Mouse (Mus musculus): ENCODE data around the gene Ccdc151. TPM values are rescaled to one million over a fixed set of nuclear protein-coding genes. Genes with fewer than 3 reads are reported as not detected.

Ccdc151 gene
- polyA plus RNA-seq, 1 experiment from 2014 or later = 1.9 TPM

- Histone ChIP-seq H3K36me3 (ENCODE audit: insufficient read depth, low read length) (peaks cover 7% of the 10 kb centered on the region; the same call in 1 of the 2 replicates), H3K4me1 (ENCODE audit: insufficient read depth, low read length) (peaks cover 45% of the 10 kb centered on the region), H3K27me3 (ENCODE audit: insufficient read depth, low read length) (peaks cover 10% of the 10 kb centered on the region; the same call in 1 of the 2 replicates), H3K4me2 (replicated peaks; ENCODE audit: low read depth, low read length) (peak overlapping the region; percentile 93), H3K27ac (ENCODE audit: low read length) (no peak overlapping the region), H3K4me3 (ENCODE audit: low read length) (peak overlapping the region; percentile 56), H3K9me3 (ENCODE audit: low read length) (no peaks in the 10 kb centered on the region), H3K9ac (replicated peaks; ENCODE audit: low read length) (0 out of 2 replicates have a peak overlapping the region, but pooled peaks have one; percentile 64)
- ATAC-seq (ENCODE audit: low FRiP score, low TSS enrichment) = no peak
- 2% methylated on average over 35 of the region's 35 CpGs for WGBS
Measured at GRCm38 (mm10) chr9:21961366-21961980, 41.0 kb downstream of the Ccdc151 start.

GRCm38 (mm10) chr9:21960558-21961208 is 41.8 kb downstream of the Ccdc151 start:
- Histone ChIP-seq H3K9me3 (ENCODE audit: low read length) (no peaks in the 10 kb centered on the region), H3K4me2 (replicated peaks; ENCODE audit: low read depth, low read length) (peak overlapping the region; percentile 93), H3K4me3 (ENCODE audit: low read length) (peak overlapping the region; percentile 15; the same call in 1 of the 2 replicates), H3K4me1 (ENCODE audit: insufficient read depth, low read length) (peaks cover 49% of the 10 kb centered on the region), H3K36me3 (ENCODE audit: insufficient read depth, low read length) (peaks cover 7% of the 10 kb centered on the region; the same call in 1 of the 2 replicates), H3K9ac (replicated peaks; ENCODE audit: low read length) (peak overlapping the region; percentile 35; the same call in 1 of the 2 replicates), H3K27ac (ENCODE audit: low read length) (peak overlapping the region; percentile 69; the same call in 1 of the 2 replicates), H3K27me3 (ENCODE audit: insufficient read depth, low read length) (peaks cover 10% of the 10 kb centered on the region; the same call in 1 of the 2 replicates)
- ATAC-seq (ENCODE audit: low FRiP score, low TSS enrichment) = no peak
- 8% methylated on average over 26 of the region's 26 CpGs for WGBS

- peak overlapping the region; percentile 69; the same call in 1 of the 2 replicates for H3K27ac ChIP-seq (ENCODE audit: low read length)
- peak overlapping the region; percentile 93 for H3K4me2 ChIP-seq (replicated peaks; ENCODE audit: low read depth, low read length)
- 31% methylated on average over 9 of the region's 9 CpGs for WGBS
- peak overlapping the region; percentile 35; the same call in 1 of the 2 replicates for H3K9ac ChIP-seq (replicated peaks; ENCODE audit: low read length)
- peaks cover 49% of the 10 kb centered on the region for H3K4me1 ChIP-seq (ENCODE audit: insufficient read depth, low read length)
- no peaks in the 10 kb centered on the region for H3K9me3 ChIP-seq (ENCODE audit: low read length)
- no peak for ATAC-seq (ENCODE audit: low FRiP score, low TSS enrichment)
- H3K27me3 ChIP-seq (ENCODE audit: insufficient read depth, low read length) = peaks cover 10% of the 10 kb centered on the region; the same call in 1 of the 2 replicates
- peaks cover 7% of the 10 kb centered on the region; the same call in 1 of the 2 replicates for H3K36me3 ChIP-seq (ENCODE audit: insufficient read depth, low read length)
- peak overlapping the region; percentile 13; the same call in 1 of the 2 replicates for H3K4me3 ChIP-seq (ENCODE audit: low read length)
Measured at GRCm38 (mm10) chr9:21960135-21960534, 42.3 kb downstream of the Ccdc151 start.

GRCm38 (mm10) chr9:21959244-21959643 is 43.2 kb downstream of the Ccdc151 start:
- peaks cover 10% of the 10 kb centered on the region; the same call in 1 of the 2 replicates for H3K27me3 ChIP-seq (ENCODE audit: insufficient read depth, low read length)
- no peak overlapping the region for H3K27ac ChIP-seq (ENCODE audit: low read length)
- WGBS = 84% methylated on average over 7 of the region's 7 CpGs
- peaks cover 7% of the 10 kb centered on the region; the same call in 1 of the 2 replicates for H3K36me3 ChIP-seq (ENCODE audit: insufficient read depth, low read length)
- no peak overlapping the region for H3K4me3 ChIP-seq (ENCODE audit: low read length)
- peaks cover 49% of the 10 kb centered on the region for H3K4me1 ChIP-seq (ENCODE audit: insufficient read depth, low read length)
- no peak for ATAC-seq (ENCODE audit: low FRiP score, low TSS enrichment)
- H3K4me2 ChIP-seq (replicated peaks; ENCODE audit: low read depth, low read length) = no peak overlapping the region
- no peaks in the 10 kb centered on the region for H3K9me3 ChIP-seq (ENCODE audit: low read length)
- no peak overlapping the region for H3K9ac ChIP-seq (replicated peaks; ENCODE audit: low read length)

GRCm38 (mm10) chr9:21958372-21958771 is 44.1 kb downstream of the Ccdc151 start:
- H3K27me3 ChIP-seq (ENCODE audit: insufficient read depth, low read length) = peaks cover 10% of the 10 kb centered on the region; the same call in 1 of the 2 replicates
- H3K9ac ChIP-seq (replicated peaks; ENCODE audit: low read length) = no peak overlapping the region
- H3K9me3 ChIP-seq (ENCODE audit: low read length) = no peaks in the 10 kb centered on the region
- H3K27ac ChIP-seq (ENCODE audit: low read length) = no peak overlapping the region
- WGBS = 77% methylated on average over 5 of the region's 5 CpGs
- no peak overlapping the region for H3K4me2 ChIP-seq (replicated peaks; ENCODE audit: low read depth, low read length)
- H3K36me3 ChIP-seq (ENCODE audit: insufficient read depth, low read length) = peaks cover 7% of the 10 kb centered on the region; the same call in 1 of the 2 replicates
- ATAC-seq (ENCODE audit: low FRiP score, low TSS enrichment) = no peak
- peaks cover 43% of the 10 kb centered on the region for H3K4me1 ChIP-seq (ENCODE audit: insufficient read depth, low read length)
- H3K4me3 ChIP-seq (ENCODE audit: low read length) = no peak overlapping the region

- peaks cover 17% of the 10 kb centered on the region for H3K4me1 ChIP-seq (ENCODE audit: insufficient read depth, low read length)
- ATAC-seq (ENCODE audit: low FRiP score, low TSS enrichment) = peak; percentile 97
- H3K27me3 ChIP-seq (ENCODE audit: insufficient read depth, low read length) = no peaks in the 10 kb centered on the region; the same call in 1 of the 2 replicates
- H3K9ac ChIP-seq (replicated peaks; ENCODE audit: low read length) = peak within 1 kb of the TSS; percentile 78
- H3K9me3 ChIP-seq (ENCODE audit: low read length) = no peaks in the 10 kb centered on the region
- WGBS = under 1% methylated on average over 54 of the region's 54 CpGs
- H3K4me2 ChIP-seq (replicated peaks; ENCODE audit: low read depth, low read length) = peak within 1 kb of the TSS; percentile 72
- H3K4me3 ChIP-seq (ENCODE audit: low read length) = peak within 1 kb of the TSS; percentile 76
- H3K27ac ChIP-seq (ENCODE audit: low read length) = peak within 1 kb of the TSS; percentile 91
- peaks cover 7% of the 10 kb centered on the region; the same call in 1 of the 2 replicates for H3K36me3 ChIP-seq (ENCODE audit: insufficient read depth, low read length)
Measured at GRCm38 (mm10) chr9:21955570-21956281, 46.7 kb downstream of the Ccdc151 start, which contains the start of gene Swsap1. Swsap1 (plus strand) TSS chr9:21955755.

GRCm38 (mm10) chr9:21955225-21955569 is 47.2 kb downstream of the Ccdc151 start:
- Histone ChIP-seq H3K4me1 (ENCODE audit: insufficient read depth, low read length) (peaks cover 12% of the 10 kb centered on the region), H3K27ac (ENCODE audit: low read length) (peak overlapping the region; percentile 71; the same call in 1 of the 2 replicates), H3K36me3 (ENCODE audit: insufficient read depth, low read length) (peaks cover 7% of the 10 kb centered on the region; the same call in 1 of the 2 replicates), H3K27me3 (ENCODE audit: insufficient read depth, low read length) (no peaks in the 10 kb centered on the region; the same call in 1 of the 2 replicates), H3K9ac (replicated peaks; ENCODE audit: low read length) (peak overlapping the region; percentile 78), H3K4me3 (ENCODE audit: low read length) (peak overlapping the region; percentile 76), H3K9me3 (ENCODE audit: low read length) (no peaks in the 10 kb centered on the region), H3K4me2 (replicated peaks; ENCODE audit: low read depth, low read length) (peak overlapping the region; percentile 72)
- ATAC-seq (ENCODE audit: low FRiP score, low TSS enrichment) = peak; percentile 58
- 2% methylated on average over 18 of the region's 18 CpGs for WGBS

- H3K27ac ChIP-seq (ENCODE audit: low read length) = no peak overlapping the region
- no peak overlapping the region for H3K9ac ChIP-seq (replicated peaks; ENCODE audit: low read length)
- H3K4me3 ChIP-seq (ENCODE audit: low read length) = no peak overlapping the region
- ATAC-seq (ENCODE audit: low FRiP score, low TSS enrichment) = no peak
- H3K4me2 ChIP-seq (replicated peaks; ENCODE audit: low read depth, low read length) = no peak overlapping the region
- H3K36me3 ChIP-seq (ENCODE audit: insufficient read depth, low read length) = peaks cover 7% of the 10 kb centered on the region; the same call in 1 of the 2 replicates
- peaks cover 6% of the 10 kb centered on the region for H3K4me1 ChIP-seq (ENCODE audit: insufficient read depth, low read length)
- no peaks in the 10 kb centered on the region for H3K9me3 ChIP-seq (ENCODE audit: low read length)
- no peaks in the 10 kb centered on the region for H3K27me3 ChIP-seq (ENCODE audit: insufficient read depth, low read length)
- WGBS = 74% methylated on average over 3 of the region's 3 CpGs
Measured at GRCm38 (mm10) chr9:21954635-21955034, 47.8 kb downstream of the Ccdc151 start.

- no peak overlapping the region for H3K4me2 ChIP-seq (replicated peaks; ENCODE audit: low read depth, low read length)
- no peak overlapping the region for H3K27ac ChIP-seq (ENCODE audit: low read length)
- no peaks in the 10 kb centered on the region for H3K9me3 ChIP-seq (ENCODE audit: low read length)
- WGBS = 18% methylated on average over 3 of the region's 3 CpGs
- peaks cover 5% of the 10 kb centered on the region for H3K4me1 ChIP-seq (ENCODE audit: insufficient read depth, low read length)
- H3K4me3 ChIP-seq (ENCODE audit: low read length) = no peak overlapping the region
- no peak overlapping the region for H3K9ac ChIP-seq (replicated peaks; ENCODE audit: low read length)
- no peaks in the 10 kb centered on the region for H3K27me3 ChIP-seq (ENCODE audit: insufficient read depth, low read length)
- no peak for ATAC-seq (ENCODE audit: low FRiP score, low TSS enrichment)
- peaks cover 6% of the 10 kb centered on the region; the same call in 1 of the 2 replicates for H3K36me3 ChIP-seq (ENCODE audit: insufficient read depth, low read length)
Measured at GRCm38 (mm10) chr9:21953600-21953999, 48.8 kb downstream of the Ccdc151 start.

All from kidney, embryonic 16.5 days (tissue).